Mouse (Mus musculus): ENCODE results near the gene Mbnl2.

- TF ChIP-seq CTCF (IDR thresholded peaks at IDR 0.05; ENCODE audit: low read depth, low read length) = no peak
- TF ChIP-seq POLR2A (IDR thresholded peaks at IDR 0.05; ENCODE audit: insufficient read depth, low read length) = no peak
- no peak for TF ChIP-seq EP300 (IDR thresholded peaks at IDR 0.05; ENCODE audit: insufficient read depth, low read depth, low read length)
These were observed 31.9 kb downstream of the Mbnl2 start for GRCm38 (mm10) chr14:120307356-120307755.

Measured in ES-Bruce4 (cell line).